Mouse (Mus musculus): ENCODE results near the gene Agfg1. TPM values are rescaled to one million over a fixed set of nuclear protein-coding genes. Genes with fewer than 3 reads are reported as not detected.

Gene Agfg1
- 21.7 TPM for polyA plus RNA-seq (2012; fragmentation: generic; extraction: Trizol)

- no peaks in the 10 kb centered on the region for H3K36me3 ChIP-seq (ENCODE audit: control insufficient read depth, insufficient read depth)
- H3K79me2 ChIP-seq (ENCODE audit: control insufficient read depth, insufficient read depth) = peaks cover 47% of the 10 kb centered on the region
- peak within 1 kb of the TSS; percentile 91 for H3ac ChIP-seq (ENCODE audit: control insufficient read depth, insufficient read length)
- H3K27me3 ChIP-seq (ENCODE audit: control insufficient read depth, insufficient read depth, insufficient read length) = no peaks in the 10 kb centered on the region
- TF ChIP-seq MYOG (IDR thresholded peaks at IDR 0.05; ENCODE audit: control insufficient read depth in 1 of 3, insufficient read depth in 1 of 3, insufficient read length in 2 of 3, low read depth in 2 of 3) = peak in 1 of 3 experiments; percentile 34
- peak in 1 of 3 experiments; percentile 4 for TF ChIP-seq MYOD1 (IDR thresholded peaks at IDR 0.05; ENCODE audit: control insufficient read depth in 1 of 3, insufficient read length in 2 of 3, low read depth in 2 of 3)
- TF ChIP-seq POLR2A (IDR thresholded peaks at IDR 0.05; ENCODE audit: insufficient read length, low read depth) = peak; percentile 66
- no peak for TF ChIP-seq CEBPB (IDR thresholded peaks at IDR 0.05; ENCODE audit: insufficient read depth, poor library complexity, severe bottlenecking)
- peak within 1 kb of the TSS; percentile 51 for H3K4me3 ChIP-seq
- peak within 1 kb of the TSS; percentile 98 for H3K4me2 ChIP-seq (ENCODE audit: low read depth)
These were observed at the start of gene Agfg1 for GRCm38 (mm10) chr1:82839296-82839613. Agfg1 (plus strand) TSS chr1:82839483.

GRCm38 (mm10) chr1:82791105-82791504 lies 48.2 kb upstream of the Agfg1 start:
- H3K79me2 ChIP-seq (ENCODE audit: control insufficient read depth, insufficient read depth) = no peaks in the 10 kb centered on the region
- H3K4me2 ChIP-seq (ENCODE audit: low read depth) = no peak overlapping the region
- TF ChIP-seq CEBPB (IDR thresholded peaks at IDR 0.05; ENCODE audit: insufficient read depth, poor library complexity, severe bottlenecking) = no peak
- no peak for TF ChIP-seq TCF3 (IDR thresholded peaks at IDR 0.05; ENCODE audit: insufficient read length, low read depth)
- no peak for TF ChIP-seq USF1 (IDR thresholded peaks at IDR 0.05; ENCODE audit: low read depth)
- TF ChIP-seq E2F4 (IDR thresholded peaks at IDR 0.05; ENCODE audit: insufficient read depth) = no peak
- no peak overlapping the region for H3ac ChIP-seq (ENCODE audit: control insufficient read depth, insufficient read length)
- H3K36me3 ChIP-seq (ENCODE audit: control insufficient read depth, insufficient read depth) = no peaks in the 10 kb centered on the region
- H3K27me3 ChIP-seq (ENCODE audit: control insufficient read depth, insufficient read depth, insufficient read length) = no peaks in the 10 kb centered on the region
- H3K4me3 ChIP-seq = no peak overlapping the region

- no peak overlapping the region for H3ac ChIP-seq (ENCODE audit: control insufficient read depth, insufficient read length)
These were observed 47.0 kb upstream of the Agfg1 start for GRCm38 (mm10) chr1:82792238-82792637.

GRCm38 (mm10) chr1:82793110-82793509 lies 46.2 kb upstream of the Agfg1 start:
- no peak for TF ChIP-seq TCF12 (IDR thresholded peaks at IDR 0.05; ENCODE audit: insufficient read depth, poor library complexity, severe bottlenecking)
- no peak for TF ChIP-seq MYOD1 (IDR thresholded peaks at IDR 0.05; ENCODE audit: control insufficient read depth in 1 of 3, insufficient read length in 2 of 3, low read depth in 2 of 3)
- TF ChIP-seq TCF3 (IDR thresholded peaks at IDR 0.05; ENCODE audit: insufficient read length, low read depth) = no peak
- TF ChIP-seq POLR2AphosphoS2 (IDR thresholded peaks at IDR 0.05; ENCODE audit: insufficient read length, low read depth) = no peak
- TF ChIP-seq SRF (IDR thresholded peaks at IDR 0.05; ENCODE audit: control insufficient read depth, insufficient read length, low read depth) = no peak
- no peak for TF ChIP-seq REST (IDR thresholded peaks at IDR 0.05; ENCODE audit: insufficient read depth, insufficient read length)
- no peak for TF ChIP-seq MYOG (IDR thresholded peaks at IDR 0.05; ENCODE audit: control insufficient read depth in 1 of 3, insufficient read depth in 1 of 3, insufficient read length in 2 of 3, low read depth in 2 of 3)
- no peak for TF ChIP-seq CEBPB (IDR thresholded peaks at IDR 0.05; ENCODE audit: insufficient read depth, poor library complexity, severe bottlenecking)
- TF ChIP-seq E2F4 (IDR thresholded peaks at IDR 0.05; ENCODE audit: insufficient read depth) = no peak
- no peak for TF ChIP-seq MAX (IDR thresholded peaks at IDR 0.05; ENCODE audit: low read depth)
- TF ChIP-seq USF1 (IDR thresholded peaks at IDR 0.05; ENCODE audit: low read depth) = no peak
- TF ChIP-seq POLR2A (IDR thresholded peaks at IDR 0.05; ENCODE audit: insufficient read length, low read depth) = no peak
- Histone ChIP-seq H3K27me3 (ENCODE audit: control insufficient read depth, insufficient read depth, insufficient read length) (no peaks in the 10 kb centered on the region), H3K4me2 (ENCODE audit: low read depth) (no peak overlapping the region), H3K36me3 (ENCODE audit: control insufficient read depth, insufficient read depth) (no peaks in the 10 kb centered on the region), H3K4me3 (no peak overlapping the region), H3ac (ENCODE audit: control insufficient read depth, insufficient read length) (no peak overlapping the region), H3K79me2 (ENCODE audit: control insufficient read depth, insufficient read depth) (no peaks in the 10 kb centered on the region)

More at GRCm38 (mm10) chr1:82792238-82792637, 47.0 kb upstream of the Agfg1 start:
- no peak for TF ChIP-seq POLR2A (IDR thresholded peaks at IDR 0.05; ENCODE audit: insufficient read length, low read depth)
- TF ChIP-seq CEBPB (IDR thresholded peaks at IDR 0.05; ENCODE audit: insufficient read depth, poor library complexity, severe bottlenecking) = no peak
- TF ChIP-seq TCF3 (IDR thresholded peaks at IDR 0.05; ENCODE audit: insufficient read length, low read depth) = no peak
- TF ChIP-seq POLR2AphosphoS2 (IDR thresholded peaks at IDR 0.05; ENCODE audit: insufficient read length, low read depth) = no peak
- TF ChIP-seq SRF (IDR thresholded peaks at IDR 0.05; ENCODE audit: control insufficient read depth, insufficient read length, low read depth) = no peak
- no peak for TF ChIP-seq E2F4 (IDR thresholded peaks at IDR 0.05; ENCODE audit: insufficient read depth)
- TF ChIP-seq MYOD1 (IDR thresholded peaks at IDR 0.05; ENCODE audit: control insufficient read depth in 1 of 3, insufficient read length in 2 of 3, low read depth in 2 of 3) = no peak
- TF ChIP-seq MYOG (IDR thresholded peaks at IDR 0.05; ENCODE audit: control insufficient read depth in 1 of 3, insufficient read depth in 1 of 3, insufficient read length in 2 of 3, low read depth in 2 of 3) = no peak
- no peak for TF ChIP-seq MAX (IDR thresholded peaks at IDR 0.05; ENCODE audit: low read depth)
- no peak for TF ChIP-seq TCF12 (IDR thresholded peaks at IDR 0.05; ENCODE audit: insufficient read depth, poor library complexity, severe bottlenecking)
- TF ChIP-seq REST (IDR thresholded peaks at IDR 0.05; ENCODE audit: insufficient read depth, insufficient read length) = no peak
- TF ChIP-seq USF1 (IDR thresholded peaks at IDR 0.05; ENCODE audit: low read depth) = no peak
- H3K79me2 ChIP-seq (ENCODE audit: control insufficient read depth, insufficient read depth) = no peaks in the 10 kb centered on the region
- H3K27me3 ChIP-seq (ENCODE audit: control insufficient read depth, insufficient read depth, insufficient read length) = no peaks in the 10 kb centered on the region
- no peak overlapping the region for H3K4me2 ChIP-seq (ENCODE audit: low read depth)
- H3K36me3 ChIP-seq (ENCODE audit: control insufficient read depth, insufficient read depth) = no peaks in the 10 kb centered on the region
- H3K4me3 ChIP-seq = no peak overlapping the region

- Histone ChIP-seq H3K36me3 (ENCODE audit: control insufficient read depth, insufficient read depth) (no peaks in the 10 kb centered on the region), H3ac (ENCODE audit: control insufficient read depth, insufficient read length) (no peak overlapping the region), H3K79me2 (ENCODE audit: control insufficient read depth, insufficient read depth) (no peaks in the 10 kb centered on the region), H3K4me2 (ENCODE audit: low read depth) (no peak overlapping the region), H3K4me3 (no peak overlapping the region), H3K27me3 (ENCODE audit: control insufficient read depth, insufficient read depth, insufficient read length) (no peaks in the 10 kb centered on the region)
- no peak for TF ChIP-seq USF1 (IDR thresholded peaks at IDR 0.05; ENCODE audit: low read depth)
- TF ChIP-seq MYOG (IDR thresholded peaks at IDR 0.05; ENCODE audit: control insufficient read depth in 1 of 3, insufficient read depth in 1 of 3, insufficient read length in 2 of 3, low read depth in 2 of 3) = no peak
- TF ChIP-seq MAX (IDR thresholded peaks at IDR 0.05; ENCODE audit: low read depth) = no peak
- no peak for TF ChIP-seq SRF (IDR thresholded peaks at IDR 0.05; ENCODE audit: control insufficient read depth, insufficient read length, low read depth)
- TF ChIP-seq CEBPB (IDR thresholded peaks at IDR 0.05; ENCODE audit: insufficient read depth, poor library complexity, severe bottlenecking) = no peak
- no peak for TF ChIP-seq E2F4 (IDR thresholded peaks at IDR 0.05; ENCODE audit: insufficient read depth)
- no peak for TF ChIP-seq TCF3 (IDR thresholded peaks at IDR 0.05; ENCODE audit: insufficient read length, low read depth)
- TF ChIP-seq MYOD1 (IDR thresholded peaks at IDR 0.05; ENCODE audit: control insufficient read depth in 1 of 3, insufficient read length in 2 of 3, low read depth in 2 of 3) = no peak
- TF ChIP-seq POLR2A (IDR thresholded peaks at IDR 0.05; ENCODE audit: insufficient read length, low read depth) = no peak
- TF ChIP-seq TCF12 (IDR thresholded peaks at IDR 0.05; ENCODE audit: insufficient read depth, poor library complexity, severe bottlenecking) = no peak
- no peak for TF ChIP-seq REST (IDR thresholded peaks at IDR 0.05; ENCODE audit: insufficient read depth, insufficient read length)
- TF ChIP-seq POLR2AphosphoS2 (IDR thresholded peaks at IDR 0.05; ENCODE audit: insufficient read length, low read depth) = no peak
These were observed 45.3 kb upstream of the Agfg1 start for GRCm38 (mm10) chr1:82793986-82794385.

Measured in myocyte (in vitro differentiated cells).